Mouse (Mus musculus) embryo, embryonic 11 days (tissue): ENCODE results near the gene Noto.

Experiments
- DNase-seq: peaks from one replicate; pipeline ENCODE4 v3.0.0-alpha.2; 2015

The Noto gene

DNA sequence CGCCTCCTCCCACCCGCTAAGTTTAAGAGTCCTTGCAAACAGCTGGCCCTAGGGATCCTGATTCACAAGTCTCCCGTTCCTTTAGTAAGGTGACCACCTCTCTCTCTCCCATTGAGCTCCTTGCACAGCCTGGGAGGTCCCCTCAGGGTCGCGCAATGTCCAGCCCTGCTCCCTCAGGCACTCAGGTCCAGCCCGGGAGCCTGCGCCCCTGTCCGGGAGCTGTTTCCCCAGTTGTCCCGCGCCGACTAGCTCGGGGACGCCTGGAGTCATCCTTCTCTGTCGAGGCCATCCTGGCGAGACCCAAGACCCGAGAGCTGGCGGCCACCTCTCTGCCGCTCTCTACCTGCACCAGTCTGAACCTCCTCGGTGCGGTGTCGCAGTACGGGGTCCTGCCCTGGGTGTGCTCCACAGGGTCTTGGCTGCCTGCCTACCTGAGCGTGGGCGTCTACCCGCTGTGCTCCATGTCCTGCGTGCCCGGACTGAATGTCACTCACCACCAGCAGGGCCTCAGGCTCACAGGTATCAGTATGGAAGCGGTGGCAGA lies at the start of gene Noto:
Noto (plus strand) TSS at position 51 of the 544 bp plus-strand sequence.
- no peak for DNase-seq

DNA sequence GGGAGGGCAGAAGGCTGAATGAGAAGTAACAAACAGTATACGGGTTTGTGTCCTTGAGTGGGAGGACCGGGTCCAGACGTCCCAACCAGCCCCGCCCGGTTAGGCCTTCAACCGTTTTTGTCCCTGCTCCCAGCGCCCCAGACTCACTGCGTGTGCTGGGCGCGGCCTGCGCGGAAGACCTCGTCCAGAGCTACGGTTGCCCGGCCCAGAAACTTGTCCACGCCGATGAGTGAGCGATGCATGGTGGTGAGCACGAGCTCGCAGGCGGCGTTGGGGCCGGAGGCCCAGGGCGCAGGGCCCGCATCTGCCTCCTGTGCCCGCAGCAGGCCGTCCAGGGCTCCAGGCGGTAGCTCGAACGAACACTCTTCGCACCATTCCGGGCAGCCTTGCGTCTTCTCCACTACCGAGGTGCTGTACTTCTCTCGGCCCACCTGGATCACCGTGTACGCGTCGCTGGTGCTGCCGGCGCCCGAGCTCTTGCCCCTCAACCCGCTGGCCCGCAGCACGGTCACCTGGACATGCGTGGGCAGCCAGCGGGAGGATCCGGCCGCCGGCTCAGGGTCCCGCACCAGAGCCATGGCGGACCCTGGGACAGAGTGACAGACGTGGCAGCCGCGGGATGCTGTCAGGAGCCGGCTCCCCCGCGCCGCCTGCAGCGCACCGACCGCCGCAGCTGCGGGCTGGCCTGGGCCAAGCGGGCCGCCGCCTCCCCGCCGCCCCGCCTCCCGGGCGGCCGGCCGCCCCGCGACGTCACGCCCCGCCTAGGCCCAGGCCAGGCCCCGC lies 49.5 kb upstream of the Noto start, which contains the start of gene Rab11fip5:
Rab11fip5 (minus strand) TSS at position 684 of the 783 bp plus-strand sequence.
- DNase-seq = peak; percentile 42

DNA sequence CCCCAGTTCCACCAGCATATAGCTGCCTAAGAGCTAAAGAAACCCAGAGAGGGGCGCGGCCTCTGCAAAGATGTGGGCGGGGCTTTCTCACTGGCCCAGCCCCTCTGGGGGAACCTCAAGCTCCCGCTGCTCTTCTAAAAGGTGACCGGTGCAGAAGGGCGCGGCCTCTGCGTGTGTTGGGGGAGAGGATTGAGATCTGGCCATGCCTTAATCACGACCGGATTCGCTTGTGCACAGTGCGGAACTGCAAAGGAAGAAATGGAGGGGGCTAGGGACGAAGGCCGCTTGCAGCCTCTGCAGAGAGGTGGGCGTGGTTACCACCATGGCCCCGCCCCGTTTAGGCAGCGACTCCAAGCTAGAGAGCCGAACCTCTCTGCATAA lies 49.0 kb upstream of the Noto start:
- peak; percentile 99 for DNase-seq

DNA sequence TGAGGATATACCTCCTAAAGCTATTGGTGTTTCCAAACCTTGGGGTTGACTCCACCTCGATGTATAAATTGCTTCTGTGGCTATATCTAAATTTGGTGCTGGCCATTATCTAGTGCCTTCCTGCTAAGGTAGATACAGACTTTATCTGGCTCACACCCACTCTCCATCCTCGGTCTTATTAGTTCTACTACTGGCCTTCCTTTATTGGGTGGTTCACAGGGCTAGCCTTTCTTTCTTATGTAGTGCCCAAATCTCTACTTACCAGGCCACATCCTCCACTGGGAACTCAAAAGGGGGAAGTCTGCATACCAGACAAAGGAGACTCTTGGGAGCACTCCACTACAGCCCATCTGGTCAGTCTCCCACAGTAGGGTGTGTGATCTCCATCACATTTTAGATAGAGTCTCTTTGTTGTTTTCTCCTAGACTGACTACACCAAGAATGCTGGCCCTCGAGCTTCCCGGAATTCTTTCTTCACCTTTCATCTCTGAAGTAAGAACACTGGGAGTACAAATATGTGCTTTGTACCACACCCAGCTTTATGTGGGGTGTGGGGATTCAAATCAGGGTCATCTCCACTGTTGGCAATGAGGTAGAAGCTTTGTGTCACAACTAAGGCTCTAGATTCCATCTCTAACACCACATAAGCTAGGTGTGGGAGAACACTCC lies 46.5 kb upstream of the Noto start:
- DNase-seq = no peak

DNA sequence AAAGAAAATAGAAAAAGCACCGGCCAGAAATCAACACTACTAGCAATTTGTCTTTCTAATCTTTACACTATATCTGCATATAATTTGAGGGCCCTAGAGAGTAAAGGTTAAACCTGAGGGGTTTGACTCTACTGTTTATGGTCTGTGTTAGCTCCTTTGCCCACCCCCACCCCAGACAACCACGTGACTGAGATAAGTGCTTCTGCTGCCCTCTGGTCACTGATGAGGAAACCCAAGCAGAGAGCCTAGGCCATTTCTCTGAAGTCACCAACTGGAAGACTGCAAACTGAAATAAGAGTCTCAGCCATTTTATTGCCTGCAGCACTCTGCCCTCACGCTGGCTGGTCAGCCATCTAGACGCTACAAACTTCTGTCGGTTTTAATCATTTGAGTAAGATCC lies 45.8 kb upstream of the Noto start:
- no peak for DNase-seq

DNA sequence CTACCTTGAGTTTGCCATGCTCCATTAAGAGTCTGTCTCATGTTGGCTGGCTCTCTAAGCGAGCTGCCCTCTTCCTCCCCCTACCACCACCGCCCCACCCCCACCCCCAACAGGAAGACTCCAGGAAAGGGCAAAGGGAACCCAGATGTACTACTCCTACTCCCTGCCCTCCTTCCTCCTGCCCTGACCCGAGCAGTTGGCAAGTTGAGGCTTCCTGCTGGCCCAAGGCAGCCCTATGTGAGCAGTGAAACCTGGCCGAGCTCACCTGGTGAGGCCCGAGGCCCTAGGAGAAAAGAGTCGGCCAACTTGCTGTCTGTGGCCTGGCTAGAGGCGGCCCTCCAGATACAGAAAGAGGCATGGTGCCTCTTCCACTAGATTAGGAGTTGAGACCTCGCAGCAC lies 45.1 kb upstream of the Noto start:
- DNase-seq = no peak

DNA sequence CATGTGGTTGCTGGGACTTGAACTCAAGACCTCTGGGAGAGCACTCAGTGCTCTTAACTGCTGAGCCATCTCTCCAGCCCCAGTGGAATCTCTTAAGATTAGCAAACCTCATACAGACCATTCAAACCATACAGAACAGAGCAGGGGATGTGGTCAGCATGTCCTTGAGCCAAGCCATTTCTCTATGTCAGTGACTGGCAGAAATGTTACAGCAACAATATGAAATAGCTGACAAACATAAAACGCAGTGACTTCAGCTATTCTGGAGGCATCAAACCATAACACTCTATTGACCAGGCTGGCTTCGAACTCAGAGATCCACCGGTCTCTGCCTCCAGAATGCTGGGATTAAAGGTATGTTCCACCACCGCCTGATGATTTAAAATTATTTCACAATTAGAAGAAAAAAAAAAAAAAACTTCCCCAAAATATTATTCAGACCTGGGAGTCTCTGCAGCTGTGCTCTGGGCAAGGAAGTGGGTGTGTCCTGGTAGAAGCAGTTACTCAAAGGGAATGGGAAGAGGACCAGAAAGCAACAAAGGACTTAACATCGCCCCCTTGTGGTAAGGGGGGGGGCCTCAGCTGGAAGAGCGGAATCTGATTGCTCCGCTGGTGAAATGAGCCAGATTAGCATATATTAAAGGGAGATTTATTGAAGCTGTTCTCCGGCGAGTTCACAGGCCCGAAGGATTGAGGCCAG lies 43.3 kb upstream of the Noto start:
- DNase-seq = peak; percentile 88

DNA sequence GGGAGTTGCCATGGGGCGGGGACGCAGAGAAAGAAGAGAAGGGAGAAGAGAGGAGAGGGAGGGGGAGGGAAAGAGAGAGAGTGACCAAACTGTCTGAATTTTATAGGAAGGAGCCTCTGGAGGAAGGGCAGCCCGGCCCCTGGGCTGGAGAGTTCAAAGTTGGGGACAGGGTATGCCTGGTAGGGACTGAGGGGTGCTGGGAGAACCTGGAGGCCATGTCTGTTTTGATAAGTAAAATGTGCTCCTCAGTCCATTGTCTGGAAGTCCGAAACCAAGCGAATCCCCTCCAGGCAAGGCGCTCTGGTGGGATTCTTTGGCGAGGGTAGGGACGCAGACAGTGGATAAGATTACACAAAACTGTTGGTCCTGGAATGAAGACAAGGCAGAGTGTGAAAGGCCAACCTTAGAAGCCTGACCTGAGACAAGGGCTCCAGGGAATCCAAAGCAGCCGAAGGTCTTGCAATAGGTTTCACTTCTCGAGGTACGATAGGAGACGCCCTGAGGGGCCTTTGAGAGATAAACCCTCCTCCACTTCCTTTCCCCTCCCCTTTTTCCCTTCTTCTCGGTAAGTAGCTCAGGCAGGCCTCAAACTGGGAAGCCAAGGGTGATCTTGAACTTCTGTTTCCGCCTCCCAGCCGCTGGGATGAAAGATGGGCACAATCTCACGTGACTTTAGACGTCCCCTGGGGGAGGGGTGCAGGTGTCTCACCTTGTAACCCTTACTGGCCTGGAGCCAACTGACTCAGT lies 42.6 kb upstream of the Noto start:
- DNase-seq = peak; percentile 38

DNA sequence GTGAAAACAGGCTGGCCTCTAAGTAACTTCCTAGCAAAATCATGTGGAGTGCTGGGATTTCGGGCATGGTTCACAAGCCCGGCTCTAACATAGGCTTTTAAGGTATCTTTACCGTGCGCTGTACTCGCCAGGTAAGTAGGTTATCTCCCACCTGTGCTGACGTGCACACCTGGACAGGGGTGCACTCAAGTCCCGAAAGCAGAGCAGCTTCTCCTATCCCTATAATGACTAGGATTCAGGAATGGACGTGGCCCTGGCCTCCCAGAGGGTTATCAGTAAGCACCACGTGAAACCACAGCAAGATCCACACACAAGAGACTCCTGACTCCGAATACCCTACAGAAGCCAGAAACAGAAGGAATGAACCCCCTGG lies 42.1 kb upstream of the Noto start:
- no peak for DNase-seq

DNA sequence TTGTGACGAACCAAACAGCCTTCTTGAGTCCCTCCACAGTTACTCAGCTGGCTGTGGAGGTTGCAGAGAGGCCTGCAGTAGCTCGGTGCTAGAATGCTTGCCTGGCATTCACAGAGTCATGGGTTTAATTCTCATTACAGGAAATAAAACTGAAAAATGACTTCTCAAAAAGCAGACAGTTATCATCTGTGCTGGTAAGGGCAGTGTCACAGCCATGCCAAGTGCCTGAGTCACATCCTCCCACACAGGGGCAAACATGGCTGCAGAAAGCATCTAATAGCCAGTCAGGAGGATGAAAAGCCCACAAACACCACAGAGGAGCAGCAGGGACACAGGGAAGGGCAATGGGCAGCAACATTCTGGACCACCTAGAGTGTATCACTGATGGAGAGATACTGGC lies 40.9 kb upstream of the Noto start:
- no peak for DNase-seq

DNA sequence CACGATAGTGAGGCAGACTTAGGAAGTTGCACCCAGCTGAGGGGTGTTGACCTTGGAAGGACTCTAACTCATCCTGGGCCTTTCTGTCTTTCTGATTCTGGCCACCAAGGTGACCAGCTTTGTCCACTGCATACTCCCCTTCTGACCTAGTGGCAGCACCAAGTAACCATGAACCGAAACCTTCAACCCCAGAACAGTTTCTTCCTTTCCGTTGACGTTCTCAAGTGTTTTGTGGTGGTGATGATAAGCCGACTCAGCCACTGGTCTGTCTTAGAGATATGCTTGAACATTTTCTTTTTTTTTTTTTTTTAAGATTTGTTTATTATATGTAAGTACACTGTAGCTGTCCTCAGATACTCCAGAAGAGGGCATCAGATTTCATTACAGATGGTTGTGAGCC lies 35.1 kb upstream of the Noto start:
- DNase-seq = no peak

DNA sequence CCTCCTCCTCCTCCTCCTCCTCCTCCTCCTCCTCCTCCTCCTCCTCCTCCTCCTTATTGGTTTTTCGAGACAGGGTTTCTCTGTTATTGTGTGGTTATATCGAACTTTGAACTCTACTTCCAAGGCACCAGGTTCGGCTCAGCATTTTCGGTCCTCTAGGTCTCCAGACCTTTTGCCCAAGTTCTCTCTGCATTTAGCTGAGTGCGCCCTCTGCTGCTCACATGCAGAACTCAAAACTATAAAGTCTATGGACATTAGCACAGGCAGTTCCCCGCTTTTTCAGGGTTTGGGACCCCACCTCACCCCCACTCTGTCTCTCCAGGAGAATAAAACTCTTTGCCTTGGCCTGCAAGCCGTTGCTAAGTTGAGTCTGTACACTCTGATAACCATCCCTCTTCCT lies 31.9 kb upstream of the Noto start:
- DNase-seq = peak; percentile 77

DNA sequence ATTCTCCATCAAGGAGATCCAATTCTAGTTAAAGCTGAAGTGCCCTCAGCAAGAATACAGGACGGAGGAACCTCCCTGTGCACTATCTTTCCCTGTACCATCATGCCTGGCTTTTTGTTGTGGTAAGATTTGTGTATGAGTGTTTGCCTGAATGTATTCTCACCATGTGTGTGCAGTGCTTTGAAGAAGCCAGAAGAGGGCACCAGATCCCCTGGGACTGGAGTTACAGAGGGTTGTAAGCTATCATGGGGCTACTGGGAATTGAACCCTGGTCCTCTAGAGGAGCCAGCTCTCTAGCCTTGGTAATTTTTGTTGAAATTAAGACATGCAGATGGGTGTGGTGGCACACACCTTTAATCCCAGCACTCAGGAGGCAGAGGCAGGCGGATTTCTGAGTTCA lies 28.3 kb upstream of the Noto start:
- DNase-seq = no peak

DNA sequence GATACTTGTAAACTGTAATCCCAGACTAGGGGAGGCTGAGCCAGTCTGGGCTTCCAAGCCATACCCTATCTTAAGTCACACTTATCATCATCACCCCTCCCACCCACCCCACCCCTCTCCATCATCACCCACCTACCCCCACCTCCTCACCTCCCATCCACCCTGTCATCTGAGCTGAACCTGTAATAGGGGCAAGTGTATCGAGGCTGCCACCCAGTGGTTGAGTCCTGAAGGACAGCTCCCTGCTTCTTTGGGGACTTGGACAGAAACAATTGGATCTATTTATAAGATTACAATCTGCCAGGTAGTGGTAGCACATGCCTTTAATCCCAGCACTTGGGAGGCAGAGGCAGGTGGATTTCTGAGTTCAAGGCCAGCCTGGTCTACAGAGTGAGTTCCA lies 26.5 kb upstream of the Noto start:
- DNase-seq = no peak

DNA sequence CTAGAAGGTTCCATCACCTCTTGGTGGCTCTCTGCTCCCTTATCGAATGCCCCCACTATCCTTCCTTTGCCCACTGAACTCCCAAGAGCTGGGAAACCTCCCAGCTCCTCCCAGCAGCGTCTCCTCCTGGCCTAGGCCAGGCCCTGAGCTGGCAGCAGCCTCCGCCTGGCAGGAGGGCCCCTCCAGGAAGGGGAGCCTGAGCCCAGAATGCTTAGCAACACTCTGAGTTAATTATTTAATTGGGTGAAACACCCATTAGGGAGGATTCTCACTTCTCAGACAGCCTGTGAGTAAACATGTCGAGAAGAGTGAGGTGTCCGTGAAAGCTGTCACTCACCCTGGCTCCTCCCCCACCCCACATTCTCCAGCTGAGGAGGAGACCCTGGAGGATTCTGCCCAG lies 24.0 kb upstream of the Noto start:
- no peak for DNase-seq

DNA sequence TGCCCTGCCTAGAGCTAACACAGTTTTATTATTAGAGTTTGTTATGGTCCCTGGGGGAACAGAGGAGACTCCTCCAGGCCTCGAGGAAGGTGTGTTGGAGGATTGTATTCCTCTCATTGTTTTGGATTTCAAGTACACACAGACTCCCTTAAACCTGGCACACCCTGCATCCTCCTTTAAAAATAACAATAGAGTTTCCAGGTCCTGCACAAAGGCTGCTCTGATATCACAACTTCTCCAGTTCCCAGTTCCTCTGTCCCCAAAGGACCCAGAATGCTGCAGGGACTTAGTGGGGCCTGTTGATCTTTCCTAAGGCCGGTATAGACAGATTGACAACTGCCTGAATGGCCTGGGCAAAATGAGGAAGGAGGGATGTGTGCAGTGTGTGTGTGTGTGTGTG lies 21.1 kb upstream of the Noto start:
- no peak for DNase-seq

DNA sequence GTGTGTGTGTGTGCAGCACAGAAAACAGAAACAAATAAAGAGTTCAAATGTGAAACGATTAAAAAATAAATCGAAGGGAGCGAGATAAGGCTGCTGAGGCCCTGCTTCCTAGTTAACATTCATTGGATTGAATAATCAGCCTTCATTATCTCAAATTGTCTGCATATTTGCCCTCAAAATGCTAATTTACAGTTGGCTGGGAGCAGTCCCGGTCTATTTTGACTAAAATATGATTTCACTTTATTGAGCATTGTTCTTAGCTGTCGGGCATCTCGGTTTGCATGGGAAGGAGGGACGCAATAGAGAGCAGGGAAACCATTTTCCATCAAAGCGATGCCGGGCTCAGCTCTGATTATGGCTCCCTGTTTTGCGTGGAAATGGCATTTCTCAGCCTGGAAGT lies 20.6 kb upstream of the Noto start:
- DNase-seq = no peak

DNA sequence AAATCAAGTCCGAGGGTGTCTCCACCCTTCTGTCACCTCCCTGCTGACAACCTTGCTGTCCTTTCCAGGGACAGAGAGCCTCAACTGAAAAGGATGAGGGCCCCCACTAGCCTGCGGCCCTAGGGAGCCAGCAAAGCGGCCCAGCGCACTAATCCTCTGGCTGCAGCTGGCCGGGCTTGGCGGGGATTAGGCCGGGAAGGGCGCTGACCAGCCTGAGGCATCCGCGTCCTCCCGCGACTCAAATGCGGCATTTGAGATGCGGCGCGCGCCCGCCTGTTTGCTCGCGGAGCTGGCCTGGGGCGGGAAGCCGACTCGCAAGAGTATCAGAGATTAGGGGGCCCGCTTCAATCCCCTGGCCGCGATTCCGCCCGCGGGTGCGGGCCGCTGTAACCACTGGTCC lies 14.7 kb upstream of the Noto start:
- DNase-seq = peak; percentile 66

DNA sequence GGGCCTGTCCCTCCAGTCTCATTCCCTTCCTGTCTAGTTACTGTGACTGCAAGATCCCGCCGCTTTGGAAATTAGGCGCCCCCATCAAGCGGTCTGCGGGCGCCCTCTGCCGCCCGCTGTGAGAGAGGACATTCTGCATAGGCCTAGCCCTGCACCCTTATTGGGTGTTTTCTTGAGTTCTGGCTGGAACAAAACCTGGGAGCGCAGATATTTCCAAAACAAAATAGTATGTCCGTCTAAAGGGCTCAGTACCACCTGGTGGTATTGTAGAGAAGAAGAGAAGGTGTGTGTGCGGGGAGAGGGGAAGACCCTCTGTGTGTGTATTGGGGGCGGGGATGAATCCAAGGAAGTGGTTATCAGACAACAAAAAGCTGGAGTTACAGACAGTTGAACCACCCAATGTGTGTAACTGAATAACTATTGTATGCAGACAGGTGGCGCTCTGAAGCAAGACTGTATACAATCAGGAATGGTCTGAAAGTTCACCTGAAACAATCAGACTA lies 12.9 kb upstream of the Noto start:
- peak; percentile 88 for DNase-seq

DNA sequence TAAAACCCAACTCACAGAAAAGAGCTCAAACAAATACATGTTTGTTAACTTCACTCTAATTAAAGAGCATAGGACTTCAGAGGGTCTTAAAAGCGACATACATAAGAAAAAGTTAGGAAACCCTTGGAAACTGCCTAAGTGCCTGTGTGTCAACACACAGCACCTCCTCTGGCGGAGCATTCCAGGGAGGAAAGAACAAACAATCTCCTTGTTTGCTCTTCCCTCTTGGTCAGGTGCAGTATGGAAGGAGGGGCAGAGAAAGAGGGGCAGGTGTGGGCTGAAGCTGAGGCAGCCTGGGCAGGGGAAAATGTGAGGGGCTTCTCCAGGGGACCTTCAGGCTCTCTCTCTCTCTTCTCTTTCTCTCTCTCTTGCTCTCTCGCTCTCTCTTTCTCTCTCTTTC lies 7.9 kb upstream of the Noto start:
- DNase-seq = no peak

DNA sequence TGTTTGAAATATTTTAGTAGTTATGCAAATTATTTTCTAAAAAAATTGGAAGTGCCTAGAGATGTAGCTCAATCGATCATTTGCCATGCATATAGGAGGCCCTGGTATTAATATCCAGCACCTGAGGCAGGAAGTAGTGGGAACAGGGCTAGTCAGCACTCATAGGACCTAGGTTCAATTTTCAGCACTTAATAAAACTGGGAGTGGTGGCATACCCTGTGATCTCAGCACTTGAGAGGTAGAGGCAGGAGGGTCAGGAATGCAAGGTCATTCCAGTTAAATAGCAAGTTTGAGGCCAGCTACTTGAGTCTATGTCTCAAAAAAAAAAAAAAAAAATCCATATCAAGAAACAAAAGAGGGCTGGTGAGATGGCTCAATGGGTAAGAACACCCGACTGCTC lies 4.5 kb upstream of the Noto start:
- DNase-seq = no peak

DNA sequence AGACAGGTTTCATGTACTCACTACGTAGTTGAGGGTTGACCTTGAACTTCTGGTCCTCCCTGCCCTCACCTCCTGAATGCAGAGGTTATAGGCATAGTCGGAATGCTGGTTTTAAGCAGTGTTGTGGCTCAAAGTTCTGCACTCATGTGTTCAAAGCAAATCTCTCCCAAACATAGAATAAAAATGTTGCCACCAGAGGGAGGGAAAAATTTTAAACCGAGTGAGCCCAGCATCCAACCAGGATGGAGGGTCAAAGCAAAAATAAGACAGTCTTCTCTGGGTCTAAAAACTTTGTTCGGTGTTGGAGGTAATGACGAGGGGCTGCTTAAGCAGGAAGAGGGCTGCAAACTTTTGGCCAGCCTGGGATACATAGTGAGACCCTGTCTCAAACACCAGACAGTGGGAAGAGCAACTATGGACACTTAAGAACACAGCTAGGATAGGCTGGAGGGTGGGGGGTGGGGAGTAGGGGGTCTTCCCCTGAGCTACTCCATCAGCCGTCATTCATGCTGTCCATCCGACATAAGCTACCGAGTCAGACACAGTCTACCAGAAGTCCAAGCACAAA lies 7.7 kb downstream of the Noto start:
- DNase-seq = no peak
